Mouse (Mus musculus) Patski (cell line): ENCODE measurements around the gene Pramef8. TPM values are rescaled to one million over a fixed set of nuclear protein-coding genes. Genes with fewer than 3 reads are reported as not detected.

Experiments
- ATAC-seq: fragments of 100-300 bp; one replicate; pipeline ENCODE4 v1.8.0; 2021
- CTCF ChIA-PET: fragments of 350-600 bp; sonication (Branson Sonifier 250); formaldehyde crosslinking; loops from one replicate; lab custom pipeline; 2022; ENCODE audit warnings: inconsistent platforms; lab: Charles Lee
- POLR2A ChIA-PET: fragments of 350-600 bp; sonication (Branson Sonifier 250); formaldehyde crosslinking; loops from one replicate; lab custom pipeline; 2022; ENCODE audit warnings: antibody characterized with exemption, inconsistent platforms; lab: Charles Lee
- DNase-seq: peaks from one replicate; pipeline ENCODE4 v3.0.0-alpha.2; 2011; ENCODE audit warnings: low read depth, low spot score
- H3K27me3 ChIP-seq: fragments of 371-371 bp; one replicate; pipeline ENCODE4 v1.5.1; 2021
- CTCF ChIP-seq: fragments of 100-300 bp; IDR thresholded peaks from one replicate; pipeline ENCODE4 v1.5.1; 2021
- in situ Hi-C: fragments of 300-500 bp; cut with MboI; formaldehyde crosslinking; loops from 3 replicates; pipeline ENCODE4 v1.11.1; 2018; ENCODE audit warnings: low pct_unique_long_range_greater_than_20kb, mixed read lengths
- polyA plus RNA-seq: library from polyadenylated mRNA; unstranded; gene quantifications from one replicate; pipeline ENCODE4 v1.2.3, GENCODE M21; 2021

Pramef8 gene
- 17.4 TPM for polyA plus RNA-seq

GRCm38 (mm10) chr4:143412219-143413092 is at the start of gene Pramef8:
Pramef8 (plus strand) TSS chr4:143412426.
- POLR2A ChIA-PET = no interaction called here
- in situ Hi-C loops = no loop called here
- peak; percentile 92 for ATAC-seq
- peak; percentile 84 for DNase-seq
- H3K27me3 ChIP-seq = no peaks in the 10 kb centered on the region
- no peak for TF ChIP-seq CTCF
- CTCF ChIA-PET = no interaction called here

- ChIA-PET POLR2A (no interaction called here), CTCF (no interaction called here)
- TF ChIP-seq CTCF = no peak
- ATAC-seq (no peak), DNase-seq (no peak)
- in situ Hi-C loops = no loop called here
- peaks cover 6% of the 10 kb centered on the region for H3K27me3 ChIP-seq
Observed at GRCm38 (mm10) chr4:143366415-143367041, 45.7 kb upstream of the Pramef8 start.

- POLR2A ChIA-PET = no interaction called here
- ATAC-seq (no peak), DNase-seq (no peak)
- CTCF ChIA-PET = interaction anchor here (1.3 to 1.6 kb wide), 3 partner anchors 9 to 352 kb away, joined by 3 to 7 read pairs (median 6); no protein-coding TSS in a partner anchor
- H3K27me3 ChIP-seq = no peaks in the 10 kb centered on the region
- no peak for TF ChIP-seq CTCF
- in situ Hi-C loops = loop anchor here (5.0 kb wide), 1 partner anchor 352 kb away; no protein-coding TSS in a partner anchor
Observed at GRCm38 (mm10) chr4:143379480-143379879, 32.7 kb upstream of the Pramef8 start.

GRCm38 (mm10) chr4:143379931-143380715 is 32.1 kb upstream of the Pramef8 start:
- ChIA-PET CTCF (interaction anchor here (0.7 to 1.6 kb wide), 10 partner anchors 9 to 1446 kb away, joined by 3 to 7 read pairs (median 4); no protein-coding TSS in a partner anchor), POLR2A (interaction anchor here (0.7 to 1.0 kb wide), 3 partner anchors 60 to 353 kb away, joined by 3 to 4 read pairs (median 3); no protein-coding TSS in a partner anchor)
- no peak for TF ChIP-seq CTCF
- no peaks in the 10 kb centered on the region for H3K27me3 ChIP-seq
- DNase-seq (no peak), ATAC-seq (no peak)
- in situ Hi-C loops = loop anchor here (5.0 kb wide), 1 partner anchor 353 kb away; no protein-coding TSS in a partner anchor

GRCm38 (mm10) chr4:143380716-143381004 is 31.6 kb upstream of the Pramef8 start:
- no peak for DNase-seq
- H3K27me3 ChIP-seq = no peaks in the 10 kb centered on the region
- ChIA-PET POLR2A (interaction anchor here (0.7 to 1.0 kb wide), 3 partner anchors 60 to 353 kb away, joined by 3 to 4 read pairs (median 3); no protein-coding TSS in a partner anchor), CTCF (interaction anchor here (0.7 to 1.6 kb wide), 10 partner anchors 8 to 1445 kb away, joined by 3 to 7 read pairs (median 4); no protein-coding TSS in a partner anchor)
- no peak for ATAC-seq
- in situ Hi-C loops = no loop called here
- TF ChIP-seq CTCF = peak; percentile 54

GRCm38 (mm10) chr4:143382163-143382562 is 30.1 kb upstream of the Pramef8 start:
- CTCF ChIA-PET = interaction anchor here (0.6 kb wide), 1 partner anchor 355 kb away, joined by 3 read pairs; no protein-coding TSS in a partner anchor
- DNase-seq (no peak), ATAC-seq (no peak)
- H3K27me3 ChIP-seq = no peaks in the 10 kb centered on the region
- in situ Hi-C loops = no loop called here
- no peak for TF ChIP-seq CTCF
- POLR2A ChIA-PET = no interaction called here

- DNase-seq (no peak), ATAC-seq (no peak)
- ChIA-PET CTCF (no interaction called here), POLR2A (no interaction called here)
- TF ChIP-seq CTCF = peak; percentile 42
- in situ Hi-C loops = no loop called here
- H3K27me3 ChIP-seq = no peaks in the 10 kb centered on the region
Observed at GRCm38 (mm10) chr4:143383646-143384045, 28.6 kb upstream of the Pramef8 start.

GRCm38 (mm10) chr4:143388955-143389702 is 23.1 kb upstream of the Pramef8 start:
- no peaks in the 10 kb centered on the region for H3K27me3 ChIP-seq
- CTCF ChIA-PET = interaction anchor here (1.1 kb wide), 1 partner anchor 9 kb away, joined by 5 read pairs; no protein-coding TSS in a partner anchor
- in situ Hi-C loops = no loop called here
- DNase-seq (no peak), ATAC-seq (peak; percentile 76)
- peak; percentile 78 for TF ChIP-seq CTCF
- POLR2A ChIA-PET = no interaction called here

GRCm38 (mm10) chr4:143394181-143394580 is 18.0 kb upstream of the Pramef8 start, which contains the start of gene Pramel1:
Pramel1 (plus strand) TSS chr4:143394428.
- ATAC-seq (no peak), DNase-seq (no peak)
- in situ Hi-C loops = no loop called here
- POLR2A ChIA-PET = no interaction called here
- TF ChIP-seq CTCF = no peak
- CTCF ChIA-PET = no interaction called here
- H3K27me3 ChIP-seq = no peaks in the 10 kb centered on the region
